Mouse (Mus musculus) testis, adult 2 months (tissue): ENCODE data around the gene Ranbp10. TPM values are rescaled to one million over a fixed set of nuclear protein-coding genes. Genes with fewer than 3 reads are reported as not detected.
A peak's percentile ranks its signal among the peaks of the same experiment; 100 is the strongest.

ENCODE experiments used
- H3K27ac ChIP-seq: fragments of 200-500 bp; 2 replicates; pipeline ENCODE4 v1.5.1; 2012; ENCODE audit warnings: low read depth, low read length; ENCODE audit not compliant: control insufficient read depth, insufficient read depth
- H3K27me3 ChIP-seq: fragments of 200-500 bp; 2 replicates; pipeline ENCODE4 v1.6.1; 2012; ENCODE audit warnings: mild to moderate bottlenecking, low read length, moderate library complexity; ENCODE audit not compliant: control insufficient read depth, insufficient read depth
- H3K36me3 ChIP-seq: fragments of 200-500 bp; 2 replicates; pipeline ENCODE4 v1.6.1; 2012; ENCODE audit warnings: mild to moderate bottlenecking, low read length; ENCODE audit not compliant: control insufficient read depth, insufficient read depth
- H3K4me1 ChIP-seq: fragments of 200-500 bp; 2 replicates; pipeline ENCODE4 v1.6.1; 2012; ENCODE audit warnings: low read length; ENCODE audit not compliant: control insufficient read depth, insufficient read depth
- H3K4me3 ChIP-seq: fragments of 200-500 bp; 2 replicates; pipeline ENCODE4 v1.5.1; 2012; ENCODE audit warnings: low read depth, mild to moderate bottlenecking, low read length, moderate library complexity, mixed read lengths; ENCODE audit not compliant: control insufficient read depth
- CTCF ChIP-seq: fragments of 200-500 bp; IDR thresholded peaks from 2 replicates; pipeline ENCODE4 v1.5.1; 2012; ENCODE audit warnings: low read depth, mild to moderate bottlenecking, inconsistent platforms, low read length, moderate library complexity; ENCODE audit not compliant: control insufficient read depth, insufficient read depth, insufficient replicate concordance
- POLR2A ChIP-seq: fragments of 200-500 bp; IDR thresholded peaks from 2 replicates; pipeline ENCODE4 v1.6.1; 2012; ENCODE audit warnings: low read depth, mild to moderate bottlenecking, inconsistent platforms, low read length, moderate library complexity; ENCODE audit not compliant: control insufficient read depth
- polyA plus RNA-seq: library from polyadenylated mRNA; depleted of rRNA; stranded (reverse); fragments of >200 nt; gene quantifications from 2 replicates; pipeline ENCODE4 v1.2.3, GENCODE M21; 2012

Gene Ranbp10
- polyA plus RNA-seq, 1 experiment, result 48.4 TPM

- peaks cover 3% of the 10 kb centered on the region for H3K4me1 ChIP-seq
- no peak overlapping the region for H3K27ac ChIP-seq
- TF ChIP-seq POLR2A, result no peak
- TF ChIP-seq CTCF, result no peak
- H3K27me3 ChIP-seq, result no peaks in the 10 kb centered on the region
- H3K4me3 ChIP-seq, result no peak overlapping the region
- no peaks in the 10 kb centered on the region; the same call in none of the 2 replicates for H3K36me3 ChIP-seq
These were observed 38.9 kb downstream of the Ranbp10 start for GRCm38 (mm10) chr8:105788241-105788640.

DNA sequence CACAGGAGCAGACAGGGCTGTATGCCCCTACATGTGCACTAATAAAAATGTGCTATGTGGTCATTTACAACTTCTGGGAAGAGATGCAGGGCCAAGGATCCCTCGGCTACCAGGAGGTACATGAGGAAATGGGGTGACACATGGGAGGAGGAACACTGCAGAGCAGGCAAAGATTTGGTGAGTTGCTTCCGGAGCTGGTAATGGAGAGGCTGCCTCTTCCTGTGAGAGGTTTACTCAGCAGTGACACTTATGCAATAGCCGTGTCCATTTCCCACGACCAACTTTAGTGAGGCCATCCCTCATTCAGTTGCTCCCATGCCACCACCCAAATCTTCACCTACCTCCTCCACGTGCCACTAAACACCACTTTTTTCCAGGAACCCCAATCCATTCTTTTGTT is 46.9 kb downstream of the Ranbp10 start:
- H3K36me3 ChIP-seq, result peaks cover 3% of the 10 kb centered on the region; the same call in 1 of the 2 replicates
- H3K27me3 ChIP-seq, result no peaks in the 10 kb centered on the region
- H3K4me1 ChIP-seq, result no peaks in the 10 kb centered on the region
- H3K4me3 ChIP-seq, result no peak overlapping the region
- no peak overlapping the region for H3K27ac ChIP-seq
- TF ChIP-seq CTCF (no peak), POLR2A (no peak)

DNA sequence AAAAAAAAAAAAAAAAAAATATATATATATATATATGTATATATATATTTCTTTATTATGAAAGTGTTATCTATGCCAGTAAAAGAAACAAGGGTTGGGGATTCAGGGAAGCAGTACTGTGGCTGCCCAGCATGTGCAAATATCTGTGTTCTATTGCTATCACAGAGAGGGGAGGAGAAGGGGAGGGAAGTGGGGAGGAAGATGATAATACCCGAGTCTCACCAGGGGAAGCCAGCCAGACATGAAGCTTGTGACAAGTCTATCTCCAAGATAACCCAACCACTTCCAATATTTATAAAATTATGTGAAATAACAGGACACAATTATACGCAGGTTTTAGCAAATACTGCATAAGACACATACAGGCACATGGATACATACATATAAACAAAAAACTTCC is 49.3 kb downstream of the Ranbp10 start:
- peaks cover 3% of the 10 kb centered on the region; the same call in 1 of the 2 replicates for H3K36me3 ChIP-seq
- no peak for TF ChIP-seq CTCF
- no peak for TF ChIP-seq POLR2A
- H3K4me3 ChIP-seq, result no peak overlapping the region
- no peaks in the 10 kb centered on the region for H3K27me3 ChIP-seq
- no peaks in the 10 kb centered on the region for H3K4me1 ChIP-seq
- no peak overlapping the region for H3K27ac ChIP-seq

DNA sequence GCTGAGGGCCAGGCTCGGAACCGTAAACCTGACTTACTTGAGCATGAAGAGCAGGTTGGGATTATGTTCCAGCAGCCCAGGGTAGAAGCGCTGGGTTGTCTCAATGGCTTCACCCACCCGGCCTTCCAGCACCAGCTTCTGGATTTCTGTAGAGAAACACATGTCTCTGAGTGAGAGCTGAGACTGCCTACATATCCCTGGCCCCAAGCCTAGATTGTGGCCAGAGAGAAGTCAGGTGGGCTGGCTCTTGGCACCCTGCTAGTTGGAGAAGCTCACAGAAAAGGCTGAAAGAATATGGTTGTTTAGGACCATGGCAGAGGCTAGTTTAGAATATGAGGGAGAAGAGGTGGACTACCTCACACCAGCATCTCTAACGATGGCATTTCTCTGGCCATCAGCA is 52.7 kb downstream of the Ranbp10 start:
- H3K27ac ChIP-seq, result no peak overlapping the region
- H3K27me3 ChIP-seq, result no peaks in the 10 kb centered on the region
- peaks cover 3% of the 10 kb centered on the region for H3K36me3 ChIP-seq
- no peaks in the 10 kb centered on the region for H3K4me1 ChIP-seq
- no peak overlapping the region for H3K4me3 ChIP-seq
- TF ChIP-seq POLR2A (no peak), CTCF (no peak)

- Histone ChIP-seq H3K27me3 (no peaks in the 10 kb centered on the region), H3K4me1 (no peaks in the 10 kb centered on the region), H3K27ac (no peak overlapping the region; the same call in 1 of the 2 replicates), H3K36me3 (peaks cover 2% of the 10 kb centered on the region), H3K4me3 (no peak overlapping the region)
- TF ChIP-seq POLR2A, result no peak
- no peak for TF ChIP-seq CTCF
These were observed 53.7 kb downstream of the Ranbp10 start for GRCm38 (mm10) chr8:105773441-105773861.

DNA sequence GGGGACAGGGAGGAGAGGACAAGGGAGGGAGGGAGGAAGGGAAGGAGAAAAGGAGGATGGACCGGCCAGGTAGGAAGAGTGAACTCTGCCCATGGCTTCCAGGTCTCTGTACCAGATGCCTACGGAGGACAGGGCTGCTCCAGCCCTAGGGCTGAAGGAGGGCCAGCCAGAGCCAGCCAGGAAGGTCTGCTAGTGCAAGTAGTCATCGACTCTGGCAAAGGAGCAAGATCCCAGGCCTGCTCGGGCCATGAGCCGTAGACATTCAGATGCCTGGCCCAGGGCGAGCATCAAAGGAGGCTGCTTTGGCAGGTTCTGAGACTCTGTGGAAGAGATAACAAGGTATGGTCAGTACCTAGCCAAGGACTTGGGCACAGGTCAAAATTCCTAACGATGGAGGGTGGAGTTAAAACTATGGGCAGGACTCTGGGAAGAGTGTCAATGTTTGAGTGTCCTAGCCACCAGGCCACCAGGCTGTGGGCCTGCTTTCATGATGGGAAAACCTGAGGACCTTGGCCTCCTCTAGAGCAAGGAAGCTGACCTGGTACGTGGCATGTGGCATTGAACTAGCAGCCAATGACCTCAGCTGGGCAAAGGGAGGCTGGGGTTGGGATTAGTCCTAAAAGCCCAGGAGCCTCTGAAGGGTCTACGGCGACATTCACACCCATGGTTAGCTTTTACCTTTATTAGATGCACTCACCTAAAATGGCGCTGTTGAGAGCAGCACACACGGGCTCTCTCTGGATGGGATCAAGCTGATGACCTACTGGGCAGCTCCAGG is 55.6 kb downstream of the Ranbp10 start:
- no peak overlapping the region for H3K4me3 ChIP-seq
- H3K27me3 ChIP-seq, result no peaks in the 10 kb centered on the region
- H3K27ac ChIP-seq, result no peak overlapping the region
- peaks cover 2% of the 10 kb centered on the region for H3K36me3 ChIP-seq
- H3K4me1 ChIP-seq, result no peaks in the 10 kb centered on the region
- TF ChIP-seq CTCF, result no peak
- TF ChIP-seq POLR2A, result no peak

- no peaks in the 10 kb centered on the region for H3K27me3 ChIP-seq
- no peaks in the 10 kb centered on the region for H3K4me1 ChIP-seq
These were observed 56.5 kb downstream of the Ranbp10 start for GRCm38 (mm10) chr8:105770609-105771008.

More at GRCm38 (mm10) chr8:105770609-105771008, 56.5 kb downstream of the Ranbp10 start:
- TF ChIP-seq CTCF (peak; percentile 47; the same call in 1 of the 2 replicates), POLR2A (no peak)
- Histone ChIP-seq H3K4me3 (no peak overlapping the region), H3K36me3 (peaks cover 2% of the 10 kb centered on the region), H3K27ac (no peak overlapping the region)
